Mouse (Mus musculus) kidney, adult 11 months (tissue): ENCODE data around the gene Olfr115.

Source experiments
- DNase-seq: peaks from one replicate; pipeline ENCODE4 v3.0.0; 2022

Olfr115 gene

DNA sequence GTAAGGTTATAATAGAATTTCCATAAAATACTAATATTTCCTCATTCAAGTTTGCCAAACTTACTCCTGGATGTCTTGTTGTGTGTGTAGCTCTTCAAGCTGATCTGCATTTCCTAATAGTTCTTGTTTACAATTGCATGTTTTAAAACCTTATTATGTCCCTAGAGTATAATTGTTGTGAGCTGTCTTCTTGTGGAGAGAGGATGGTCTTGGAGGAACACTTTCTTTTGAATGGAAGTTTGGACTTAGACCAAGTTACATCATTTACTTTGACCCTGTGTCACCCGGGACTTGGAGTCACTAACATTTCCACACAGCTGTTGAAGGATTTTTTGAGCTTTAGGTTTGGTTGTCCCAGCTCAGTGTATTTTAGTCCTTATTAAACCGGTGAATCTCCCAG is at the start of gene Olfr115, which contains the start of gene Olfr116:
Gene Olfr115 (minus strand): TSS at position 101 of the 400 bp plus-strand sequence.
Gene Olfr116 (minus strand): TSS at position 191 of the 400 bp plus-strand sequence.
- no peak for DNase-seq

DNA sequence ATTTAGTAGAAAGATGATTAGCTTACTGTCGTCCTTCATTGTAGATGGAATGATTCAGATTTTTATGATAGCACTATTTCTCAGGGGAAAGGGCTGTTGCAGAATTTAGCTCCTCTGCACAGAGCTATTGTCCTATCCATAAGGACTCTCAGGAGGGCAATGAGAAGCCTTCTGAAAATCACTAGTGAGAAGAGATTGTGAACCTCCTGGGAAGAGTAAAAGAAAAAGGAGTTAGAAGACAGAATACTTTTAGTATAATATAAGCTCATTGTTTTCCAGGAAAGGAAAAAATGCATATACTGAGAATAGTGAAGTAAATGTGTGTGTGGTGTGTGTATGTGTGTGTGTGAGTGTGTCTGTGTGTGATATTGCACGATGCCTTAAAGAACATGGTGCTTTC is 39.8 kb upstream of the Olfr115 start, which contains the start of gene Olfr118:
Gene Olfr118 (plus strand): TSS at position 301 of the 400 bp plus-strand sequence.
- no peak for DNase-seq

DNA sequence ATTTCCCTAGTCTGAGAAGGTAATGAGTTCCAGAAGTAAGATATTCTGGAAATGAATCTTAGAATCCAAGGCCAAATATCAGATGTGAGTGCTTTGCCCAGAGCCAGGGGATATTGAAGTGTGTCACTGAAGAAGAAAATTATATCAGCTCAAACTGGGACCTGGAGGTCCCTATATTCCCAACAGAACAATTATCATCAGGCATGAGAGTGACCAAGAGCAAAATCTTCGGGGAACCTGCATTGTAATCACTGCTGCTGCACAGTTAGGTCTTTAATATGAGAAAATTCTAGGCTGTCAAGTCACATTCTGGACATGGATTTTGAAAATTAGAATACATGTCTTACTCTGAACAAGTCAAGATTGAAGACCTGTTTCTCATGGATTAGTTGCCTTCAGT is 36.8 kb upstream of the Olfr115 start, which contains the start of gene Olfr117:
Gene Olfr117 (minus strand): TSS at position 101 of the 400 bp plus-strand sequence.
- DNase-seq, result no peak

DNA sequence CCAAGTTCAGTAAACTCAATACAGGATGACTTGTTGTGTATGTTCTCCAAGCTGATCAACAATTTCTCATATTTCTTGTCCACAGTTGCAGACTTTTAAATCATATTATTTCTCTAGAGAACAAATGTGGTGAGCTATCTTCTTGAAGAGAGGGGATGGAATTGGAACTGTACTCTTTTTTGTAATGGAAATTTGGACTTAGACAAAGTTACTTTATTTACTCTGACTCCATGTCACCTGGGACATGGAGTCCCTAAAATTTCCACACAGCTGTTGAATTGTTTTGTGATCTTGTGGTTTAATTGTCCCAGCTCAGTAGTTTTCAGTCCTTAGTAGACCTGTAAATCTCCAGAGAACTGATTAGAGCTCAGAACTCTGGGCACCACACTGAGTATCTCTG is 34.3 kb downstream of the Olfr115 start, which contains the start of gene Olfr114:
Gene Olfr114 (minus strand): TSS at position 101 of the 400 bp plus-strand sequence.
- DNase-seq, result no peak

DNA sequence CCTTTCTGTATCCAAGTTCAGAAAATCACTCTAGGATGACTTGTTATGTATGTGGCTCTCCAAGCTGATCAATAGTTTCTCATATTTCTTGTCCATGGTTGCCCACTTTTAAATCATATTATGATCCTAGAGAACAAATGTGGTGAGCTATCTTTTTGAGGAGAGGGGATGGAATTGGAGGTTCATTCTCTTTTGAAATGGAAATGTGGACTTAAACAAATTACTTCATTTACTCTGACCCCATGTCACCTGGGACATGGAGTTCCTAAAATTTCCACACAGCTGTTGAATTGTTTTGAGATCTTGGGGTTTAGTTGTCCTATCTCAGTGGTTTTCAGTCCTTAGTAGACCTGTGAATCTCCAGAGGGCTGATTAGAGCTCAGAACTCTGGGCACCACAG is 49.3 kb downstream of the Olfr115 start, which contains the start of gene Olfr113:
Gene Olfr113 (minus strand): TSS at position 101 of the 400 bp plus-strand sequence.
- no peak for DNase-seq

DNA sequence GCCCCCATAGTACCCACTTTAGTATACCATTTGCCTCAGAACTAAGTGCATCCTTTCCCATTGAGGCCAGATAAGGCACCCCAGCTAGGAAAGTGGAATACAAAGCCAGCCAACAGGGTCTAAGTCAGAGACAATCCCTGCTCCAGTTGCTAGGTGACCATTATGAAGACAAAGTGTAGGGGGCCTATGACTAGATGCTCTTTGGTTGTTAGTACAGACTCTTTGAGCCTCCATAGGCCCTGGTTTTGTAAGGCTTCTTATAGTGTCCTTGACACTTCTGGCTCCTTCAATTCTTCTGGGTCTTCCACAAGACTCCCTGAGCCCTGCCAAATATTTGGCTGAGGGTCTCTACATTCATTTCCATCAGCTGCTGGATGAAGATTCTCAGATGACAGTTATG is 57.6 kb downstream of the Olfr115 start, which contains the start of gene Olfr112:
Gene Olfr112 (minus strand): TSS at position 101 of the 400 bp plus-strand sequence.
- DNase-seq, result no peak
